Mouse (Mus musculus): ENCODE data around the gene Rhox4a2.
"Not testable (repeated sequence)": the region's sequence is repeated elsewhere in the genome, so short reads cannot be mapped to it uniquely, and the experiment has no call there.

The Rhox4a2 gene

GRCm38 (mm10) chrX:37390548-37390947 lies at the start of gene Rhox4a2:
TSS of gene Rhox4a2 (plus strand) at chrX:37390848.
- DNase-seq (ENCODE audit: low spot score), result not testable (repeated sequence)

GRCm38 (mm10) chrX:37379728-37380127 lies 10.9 kb upstream of the Rhox4a2 start, which contains the start of gene Rhox3a2:
TSS of gene Rhox3a2 (plus strand) at chrX:37380028.
- not testable (repeated sequence) for DNase-seq (ENCODE audit: low spot score)

- DNase-seq (ENCODE audit: low spot score), result not testable (repeated sequence)
Measured at GRCm38 (mm10) chrX:37411767-37412166, 21.1 kb downstream of the Rhox4a2 start, which contains the start of gene Rhox2b. TSS of gene Rhox2b (plus strand) at chrX:37412067.

- DNase-seq (ENCODE audit: low spot score), result not testable (repeated sequence)
Measured at GRCm38 (mm10) chrX:37432194-37432593, 41.5 kb downstream of the Rhox4a2 start, which contains the start of gene Rhox4b. TSS of gene Rhox4b (plus strand) at chrX:37432494.
